Mouse (Mus musculus): ENCODE data around the gene Clec18a. TPM values are rescaled to one million over a fixed set of nuclear protein-coding genes. Genes with fewer than 3 reads are reported as not detected.
"Not testable (repeated sequence)": the region's sequence is repeated elsewhere in the genome, so short reads cannot be mapped to it uniquely, and the experiment has no call there.

The Clec18a gene
- not detected in 2 replicates for polyA plus RNA-seq (2015; fragmentation: Nextera tagmentation; extraction: Ambion mirVana)

DNA sequence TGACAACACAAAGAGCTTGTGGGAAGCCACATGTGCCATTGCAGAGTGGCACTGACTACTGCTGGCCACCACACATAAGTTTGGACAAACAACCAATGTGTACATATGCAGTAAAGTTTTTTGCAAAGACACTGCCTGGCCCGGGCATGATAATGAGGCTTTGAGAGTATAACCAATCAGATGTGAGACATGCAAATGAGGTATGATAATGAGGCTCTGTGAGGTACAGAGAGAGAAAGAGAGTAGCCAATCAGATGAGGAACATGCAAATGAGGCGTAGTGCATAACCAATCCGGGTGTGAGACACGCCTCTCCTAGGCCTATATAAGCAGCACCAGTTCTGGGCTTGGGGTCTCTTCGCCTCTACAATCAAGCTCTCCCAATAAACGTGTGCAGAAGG, at the start of gene Clec18a:
Gene Clec18a, minus strand, starts transcription at position 101 of the 400 bp plus-strand sequence.
- not testable (repeated sequence) for H3K9ac ChIP-seq; H3K27me3 ChIP-seq; H3K36me3 ChIP-seq; ATAC-seq (ENCODE audit: low FRiP score, low read depth); H3K9me3 ChIP-seq; H3K4me1 ChIP-seq; H3K4me2 ChIP-seq (replicated peaks); H3K4me3 ChIP-seq; H3K27ac ChIP-seq
- WGBS = 89% methylated on average over 5 of the region's 6 CpGs

DNA sequence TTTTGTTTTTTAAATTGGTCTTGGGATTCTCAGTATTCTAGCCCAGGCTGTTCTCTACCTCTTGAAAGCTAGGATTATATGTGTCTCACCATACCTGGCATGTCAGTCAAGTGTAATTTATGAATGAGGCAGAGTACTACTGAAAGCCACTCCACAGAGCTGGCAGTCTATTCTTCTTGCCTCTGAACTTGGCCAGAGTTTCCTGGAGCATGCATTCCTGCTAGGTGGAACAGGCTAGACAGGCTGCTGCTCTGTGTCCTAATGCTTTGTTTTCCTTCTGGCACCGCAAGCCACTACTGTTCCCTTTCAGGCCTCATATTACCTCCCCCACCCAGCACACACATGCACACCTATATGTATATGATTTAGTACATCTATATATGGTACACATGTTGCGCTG, 38.5 kb upstream of the Clec18a start:
- Histone ChIP-seq H3K9me3 (no peaks in the 10 kb centered on the region), H3K36me3 (peaks cover 68% of the 10 kb centered on the region), H3K27me3 (no peaks in the 10 kb centered on the region), H3K4me1 (no peaks in the 10 kb centered on the region), H3K4me2 (replicated peaks) (no peak overlapping the region), H3K9ac (no peak overlapping the region), H3K27ac (no peak overlapping the region), H3K4me3 (no peak overlapping the region)
- WGBS = 86% methylated on average over 2 of the region's 2 CpGs
- ATAC-seq (ENCODE audit: low FRiP score, low read depth) = no peak

DNA sequence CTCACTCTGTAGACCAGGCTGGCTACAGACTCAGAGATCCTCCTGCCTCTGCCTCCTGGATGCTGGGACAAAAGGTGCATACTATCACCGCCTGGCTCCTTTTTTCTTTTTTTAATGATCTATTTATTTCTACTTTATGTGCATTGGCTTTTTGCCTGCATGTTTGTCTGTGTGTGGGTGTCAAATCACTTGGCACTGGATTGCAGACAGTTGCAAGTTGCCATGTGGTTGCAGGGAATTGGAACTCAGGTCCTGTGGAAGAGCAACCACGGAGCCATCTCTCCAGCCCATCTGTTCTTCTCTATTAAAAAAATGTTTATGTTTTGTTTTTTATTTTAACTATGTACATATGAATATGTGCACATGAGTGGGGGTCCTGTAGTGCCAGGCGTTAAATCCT, 27.3 kb upstream of the Clec18a start:
- Histone ChIP-seq H3K27me3 (no peaks in the 10 kb centered on the region), H3K4me3 (no peak overlapping the region), H3K9me3 (no peaks in the 10 kb centered on the region), H3K4me1 (no peaks in the 10 kb centered on the region), H3K36me3 (peaks cover 93% of the 10 kb centered on the region), H3K4me2 (replicated peaks) (no peak overlapping the region), H3K9ac (no peak overlapping the region), H3K27ac (no peak overlapping the region)
- 93% methylated on average over 3 of the region's 3 CpGs for WGBS
- ATAC-seq (ENCODE audit: low FRiP score, low read depth) = no peak

DNA sequence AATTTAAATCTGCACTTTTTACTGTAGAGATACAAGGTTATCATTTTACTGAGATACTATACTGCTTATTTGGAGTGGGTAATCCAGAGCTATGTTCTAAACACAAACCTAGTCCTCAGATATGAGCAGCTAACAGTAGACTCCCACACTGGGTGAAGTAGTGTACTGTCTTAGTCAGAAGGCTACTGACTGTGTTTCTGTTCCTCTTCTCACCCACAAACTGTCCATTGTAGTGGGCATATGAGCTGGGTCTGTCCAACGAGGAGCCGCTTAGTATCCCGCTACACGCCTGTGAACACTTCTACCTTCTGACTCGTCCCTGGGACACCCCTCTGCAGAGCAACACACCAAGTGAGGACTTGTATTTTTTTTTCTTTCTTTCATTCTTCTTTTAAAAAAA, 22.7 kb upstream of the Clec18a start:
- Histone ChIP-seq H3K9ac (no peak overlapping the region), H3K4me2 (replicated peaks) (no peak overlapping the region), H3K36me3 (peaks cover 83% of the 10 kb centered on the region), H3K4me3 (no peak overlapping the region), H3K9me3 (no peaks in the 10 kb centered on the region), H3K4me1 (no peaks in the 10 kb centered on the region), H3K27ac (no peak overlapping the region), H3K27me3 (no peaks in the 10 kb centered on the region)
- 95% methylated on average over 5 of the region's 5 CpGs for WGBS
- ATAC-seq (ENCODE audit: low FRiP score, low read depth) = no peak

DNA sequence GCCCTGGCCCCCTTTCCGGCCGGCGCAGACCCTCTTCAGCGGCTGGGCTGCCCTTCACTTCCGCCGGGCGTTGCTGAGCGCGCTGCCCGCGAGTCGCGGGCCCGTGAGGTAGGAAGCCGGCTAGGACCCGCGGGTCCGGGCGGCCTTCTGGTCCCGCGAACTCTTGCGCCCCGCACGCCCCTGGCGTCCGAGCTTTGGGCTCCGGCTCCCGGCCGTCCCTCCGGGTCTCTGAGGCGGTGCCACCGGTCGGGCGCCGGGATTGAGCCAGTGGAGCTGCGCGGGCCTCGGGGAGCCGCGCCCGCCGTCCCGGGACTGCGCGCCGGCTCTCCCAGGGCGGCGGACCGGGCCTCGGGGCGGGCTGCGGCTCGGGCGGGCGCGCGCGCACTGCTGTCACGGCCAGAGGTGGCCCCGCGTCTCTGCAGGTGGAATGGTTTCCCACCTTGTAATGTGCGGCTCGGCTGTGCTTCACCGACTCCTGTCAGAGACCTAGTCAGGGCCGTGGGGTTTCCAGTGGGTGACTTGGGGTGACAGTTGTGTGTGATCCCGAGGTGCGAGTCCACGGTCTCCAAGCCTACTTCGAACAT, 2.6 kb upstream of the Clec18a start:
- H3K36me3 ChIP-seq, H3K27ac ChIP-seq, H3K4me1 ChIP-seq, H3K27me3 ChIP-seq, H3K9me3 ChIP-seq: not testable (repeated sequence)
- H3K4me3 ChIP-seq = peak overlapping the region; percentile 63
- ATAC-seq (ENCODE audit: low FRiP score, low read depth) = peak; percentile 45
- WGBS = 1% methylated on average over 69 of the region's 69 CpGs
- peak overlapping the region; percentile 83 for H3K4me2 ChIP-seq (replicated peaks)
- H3K9ac ChIP-seq = peak overlapping the region; percentile 76

DNA sequence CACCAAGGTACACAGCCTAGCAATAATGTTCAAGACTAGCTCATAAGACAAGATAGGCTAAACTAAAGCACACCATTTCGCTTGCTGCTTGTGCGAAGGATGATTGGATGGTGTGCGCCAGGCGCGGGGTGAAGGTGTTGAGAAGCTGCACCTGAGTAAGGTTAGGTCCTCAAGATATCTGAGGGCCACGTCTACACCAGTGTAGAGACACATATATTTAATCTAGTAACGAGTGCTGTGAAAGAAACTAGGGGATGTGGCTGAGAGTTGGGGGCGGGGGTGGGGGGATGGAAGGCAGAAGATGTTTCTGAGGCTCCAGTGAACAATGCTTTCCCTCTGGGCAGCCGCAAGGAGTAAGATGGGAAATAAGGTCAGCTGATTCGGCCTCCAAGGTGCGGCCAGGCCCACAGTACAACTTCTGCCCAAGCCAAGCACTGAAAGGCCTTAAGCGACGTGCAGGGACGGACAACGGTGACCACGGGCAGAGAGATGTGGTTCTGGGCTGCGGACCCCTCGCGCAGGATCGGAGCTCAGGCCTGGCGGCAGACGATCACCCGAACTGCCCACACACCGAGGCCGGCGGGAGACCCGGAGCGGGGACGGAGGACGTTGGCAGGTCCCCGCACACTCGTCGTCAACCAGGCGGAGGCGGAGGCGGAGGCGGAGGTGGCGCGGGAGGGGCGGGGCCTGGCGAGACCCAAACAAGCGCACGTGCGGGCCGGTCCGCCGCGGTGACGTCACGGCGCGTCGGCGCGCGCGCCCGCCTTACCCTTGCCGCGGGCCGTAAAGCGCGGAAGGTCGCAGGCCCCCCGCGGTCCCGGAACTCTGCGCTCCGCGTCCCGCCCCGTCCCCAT, 1.9 kb upstream of the Clec18a start, which contains the start of gene Pdpr:
Gene Pdpr, plus strand, starts transcription at position 766 of the 854 bp plus-strand sequence.
- WGBS = 7% methylated on average over 51 of the region's 72 CpGs
- ATAC-seq (ENCODE audit: low FRiP score, low read depth) = peak; percentile 93; the same call in 1 of the 2 replicates
- H3K27ac ChIP-seq = no peak within 1 kb of the TSS; the same call in 1 of the 2 replicates

DNA sequence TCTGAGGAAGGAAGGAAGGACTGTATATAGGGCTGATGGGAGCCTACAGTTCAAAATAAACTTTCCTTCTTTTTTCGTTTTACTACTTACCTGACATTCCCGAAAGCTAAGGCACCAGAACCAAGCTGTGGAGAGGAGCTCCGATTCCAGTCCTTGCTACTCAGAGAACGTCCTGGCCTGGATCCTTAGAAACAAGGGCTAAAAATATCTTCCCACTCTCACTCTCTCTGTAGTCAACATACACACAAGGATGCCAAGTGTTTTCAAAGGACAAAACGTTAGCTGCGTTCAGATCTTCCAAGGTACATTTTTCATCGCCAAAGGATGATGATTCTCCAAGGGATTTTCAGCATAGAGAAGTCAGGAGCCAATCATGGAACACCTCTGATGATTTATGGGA, 520 bp downstream of the Clec18a start:
- Histone ChIP-seq H3K9ac (no peak overlapping the region), H3K27me3 (no peaks in the 10 kb centered on the region), H3K4me3 (no peak overlapping the region), H3K36me3 (no peaks in the 10 kb centered on the region), H3K4me2 (replicated peaks) (no peak overlapping the region), H3K9me3 (no peaks in the 10 kb centered on the region), H3K4me1 (peaks cover 7% of the 10 kb centered on the region), H3K27ac (no peak overlapping the region)
- no peak for ATAC-seq (ENCODE audit: low FRiP score, low read depth)
- WGBS = 80% methylated on average over 7 of the region's 7 CpGs

More for the DNA sequence above, 1.9 kb upstream of the Clec18a start, which contains the start of gene Pdpr:
- Histone ChIP-seq H3K9ac (peak within 1 kb of the TSS; percentile 76), H3K36me3 (no peaks in the 10 kb centered on the region), H3K4me3 (peak within 1 kb of the TSS; percentile 63), H3K9me3 (no peaks in the 10 kb centered on the region), H3K4me2 (replicated peaks) (peak within 1 kb of the TSS; percentile 83), H3K27me3 (no peaks in the 10 kb centered on the region), H3K4me1 (peaks cover 7% of the 10 kb centered on the region)

DNA sequence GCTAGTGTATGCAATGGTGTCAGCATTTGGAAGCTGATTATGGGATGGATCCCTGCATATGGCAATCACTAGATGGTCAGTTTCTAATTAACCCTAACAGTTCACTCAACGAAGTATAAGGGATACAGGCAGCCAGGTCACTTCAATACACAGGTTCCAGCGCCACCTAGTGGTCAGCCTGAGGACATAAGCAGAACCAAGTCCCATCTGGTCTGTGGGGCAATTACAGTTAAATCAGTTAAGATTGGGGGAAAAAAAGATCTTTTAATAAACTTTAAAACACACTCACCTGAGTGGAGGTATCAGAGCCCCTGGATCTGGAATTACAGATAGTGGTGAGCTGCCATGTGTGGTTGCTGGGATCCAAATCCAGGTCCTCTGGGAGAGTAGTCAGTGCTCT, 2.1 kb downstream of the Clec18a start:
- ATAC-seq (ENCODE audit: low FRiP score, low read depth) = no peak
- H3K9ac ChIP-seq = no peak overlapping the region
- H3K27me3 ChIP-seq = no peaks in the 10 kb centered on the region
- no peak overlapping the region for H3K27ac ChIP-seq
- H3K4me2 ChIP-seq (replicated peaks) = no peak overlapping the region
- WGBS = 5% methylated on average over 2 of the region's 2 CpGs
- H3K9me3 ChIP-seq = no peaks in the 10 kb centered on the region
- H3K4me1 ChIP-seq = no peaks in the 10 kb centered on the region
- H3K4me3 ChIP-seq = no peak overlapping the region
- no peaks in the 10 kb centered on the region for H3K36me3 ChIP-seq

DNA sequence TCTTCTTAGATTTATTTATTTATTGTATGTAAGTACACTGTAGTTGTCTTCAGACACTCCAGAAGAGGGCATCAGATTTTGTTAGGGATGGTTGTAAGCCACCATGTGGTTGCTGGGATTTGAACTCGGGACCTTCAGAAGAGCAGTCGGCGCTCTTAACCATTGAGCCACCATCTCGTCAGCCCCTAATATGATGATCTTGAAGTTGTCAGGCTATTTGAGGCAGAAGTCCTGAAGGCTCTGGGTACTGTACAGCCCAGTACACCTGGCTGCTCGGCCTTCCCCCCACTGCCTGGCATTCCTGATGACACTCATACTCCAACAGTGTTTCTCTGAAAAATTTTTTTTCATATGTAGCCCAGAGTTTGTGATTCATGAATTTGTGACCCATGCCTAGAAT, 8.3 kb downstream of the Clec18a start:
- H3K9me3 ChIP-seq; H3K27me3 ChIP-seq; H3K36me3 ChIP-seq; H3K4me1 ChIP-seq; H3K4me2 ChIP-seq (replicated peaks); H3K4me3 ChIP-seq; H3K27ac ChIP-seq; ATAC-seq (ENCODE audit: low FRiP score, low read depth); H3K9ac ChIP-seq: not testable (repeated sequence)
- WGBS = 87% methylated on average over 5 of the region's 5 CpGs

DNA sequence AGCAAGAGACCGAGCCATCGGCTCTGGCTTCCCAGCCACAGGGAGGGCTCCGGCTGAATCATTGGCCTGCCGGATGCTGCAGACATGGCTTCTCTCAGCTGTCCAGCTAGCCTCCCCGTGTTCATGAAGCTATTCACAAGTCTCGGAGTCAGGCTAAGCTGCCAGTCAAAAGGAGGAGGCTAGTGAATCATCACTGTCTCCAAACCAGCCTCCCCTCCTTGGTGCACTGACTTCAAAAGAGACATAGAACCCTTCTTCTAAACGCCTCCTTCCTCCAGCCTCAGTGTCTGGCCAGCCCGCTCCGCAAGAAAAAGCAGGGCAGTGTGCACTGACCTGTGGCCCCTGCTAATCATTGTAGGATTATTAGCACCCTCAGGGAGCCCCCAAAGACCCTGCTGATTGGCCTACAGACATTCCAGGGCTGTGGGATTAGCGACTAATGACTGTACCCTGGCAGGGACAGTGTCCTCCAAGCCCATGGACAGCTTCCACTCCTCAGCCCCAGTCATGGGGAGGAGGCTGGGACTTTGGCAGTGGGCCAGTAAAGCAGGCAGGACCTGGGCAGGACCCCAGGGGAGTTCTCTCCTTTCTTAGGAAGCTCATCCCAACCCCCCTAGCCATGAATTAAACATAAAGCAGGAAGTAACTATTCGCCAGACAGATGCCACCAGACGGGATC, 10.5 kb downstream of the Clec18a start:
- no peaks in the 10 kb centered on the region for H3K27me3 ChIP-seq
- H3K9ac ChIP-seq = no peak overlapping the region; the same call in 1 of the 2 replicates
- WGBS = 46% methylated on average over 12 of the region's 12 CpGs
- H3K4me3 ChIP-seq = no peak overlapping the region
- H3K9me3 ChIP-seq = no peaks in the 10 kb centered on the region
- no peak overlapping the region for H3K4me2 ChIP-seq (replicated peaks)
- no peak for ATAC-seq (ENCODE audit: low FRiP score, low read depth)
- no peaks in the 10 kb centered on the region; the same call in 1 of the 2 replicates for H3K4me1 ChIP-seq
- H3K27ac ChIP-seq = no peak overlapping the region
- H3K36me3 ChIP-seq = no peaks in the 10 kb centered on the region

DNA sequence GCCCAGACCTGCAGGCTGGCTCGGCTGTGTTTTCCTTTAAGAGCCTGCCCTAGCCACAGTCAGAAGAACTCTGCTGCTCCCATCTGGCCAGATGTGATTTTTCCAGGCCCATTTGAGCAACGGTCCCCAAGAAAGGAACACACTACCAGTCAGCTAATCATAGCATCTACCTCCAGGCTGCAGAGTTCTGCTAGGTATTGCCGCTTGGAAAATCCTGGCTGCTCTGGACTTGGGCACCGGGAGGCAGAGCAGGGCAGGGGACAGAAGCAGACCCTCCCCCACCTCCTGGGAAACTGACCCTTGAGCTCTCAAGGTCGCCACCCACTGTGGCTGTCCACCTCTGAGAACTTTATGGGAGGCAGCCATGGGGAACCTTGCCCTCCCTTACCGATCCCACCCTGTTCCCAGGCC, 12.4 kb downstream of the Clec18a start:
- no peaks in the 10 kb centered on the region for H3K9me3 ChIP-seq
- H3K4me2 ChIP-seq (replicated peaks) = no peak overlapping the region
- H3K36me3 ChIP-seq = no peaks in the 10 kb centered on the region
- 23% methylated on average over 6 of the region's 6 CpGs for WGBS
- no peak overlapping the region for H3K27ac ChIP-seq
- no peak overlapping the region for H3K9ac ChIP-seq
- no peaks in the 10 kb centered on the region for H3K27me3 ChIP-seq
- H3K4me1 ChIP-seq = no peaks in the 10 kb centered on the region; the same call in 1 of the 2 replicates
- no peak for ATAC-seq (ENCODE audit: low FRiP score, low read depth)
- no peak overlapping the region for H3K4me3 ChIP-seq

DNA sequence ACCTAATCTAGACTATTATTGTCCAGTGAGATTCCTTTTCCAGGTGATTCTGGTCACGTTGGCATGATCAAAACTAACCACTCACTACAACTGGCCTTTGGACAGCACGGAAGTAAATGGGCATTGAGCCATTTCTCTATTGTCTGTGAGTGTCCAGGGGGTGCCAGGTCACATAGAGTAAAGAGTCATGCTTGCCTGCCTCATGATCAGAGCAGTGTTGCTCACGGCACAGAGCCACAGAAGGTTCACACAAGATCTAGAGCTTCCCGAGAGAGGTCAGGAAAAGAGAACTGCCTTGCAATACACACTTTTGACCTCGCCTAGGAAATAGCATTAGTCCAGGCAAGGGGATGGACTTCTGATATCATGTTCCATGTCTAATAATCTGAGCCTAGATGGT, 12.8 kb downstream of the Clec18a start:
- Histone ChIP-seq H3K9me3 (no peaks in the 10 kb centered on the region), H3K4me1 (no peaks in the 10 kb centered on the region; the same call in 1 of the 2 replicates), H3K4me3 (no peak overlapping the region), H3K36me3 (no peaks in the 10 kb centered on the region), H3K27me3 (no peaks in the 10 kb centered on the region), H3K4me2 (replicated peaks) (no peak overlapping the region), H3K27ac (no peak overlapping the region), H3K9ac (no peak overlapping the region)
- no peak for ATAC-seq (ENCODE audit: low FRiP score, low read depth)
- 67% methylated on average over 5 of the region's 5 CpGs for WGBS

All from limb, embryonic 13.5 days (tissue).